In genomic region chrX:162049616-162050015, GRCm38 (mm10) we compare ENCODE assay signal across 17 mouse cellular contexts.
"Had no signal": no experiment of that assay in that cellular context is flagged by ENCODE, and none has a peak within 500 bp of the region (broad histone marks: within the 10 kb centered on the region; RNA-seq: fewer than 3 reads in every experiment).

No protein-coding gene starts in this region.

- H3K4me1 ChIP-seq: liver, embryonic 12.5 days; liver, embryonic 15.5 days; midbrain, embryonic 12.5 days; midbrain, embryonic 15.5 days; neural tube, embryonic 12.5 days; neural tube, embryonic 15.5 days had no signal

- H3K27ac ChIP-seq: kidney, postnatal 0 days; left cerebral cortex, adult 2 months; liver, embryonic 12.5 days; liver, embryonic 15.5 days; macrophage; midbrain, embryonic 12.5 days; midbrain, embryonic 15.5 days; neural tube, embryonic 12.5 days; neural tube, embryonic 15.5 days; stomach, postnatal 0 days had no signal

- DNase-seq: layer of hippocampus, postnatal 36 days; lung, adult 18-20 months; lung, postnatal 14 days; right cerebral cortex, adult 18-20 months; right cerebral cortex, postnatal 14 days; right cerebral cortex, postnatal 4 days; thymus, postnatal 25 days had no signal

- H3K4me3 ChIP-seq: left cerebral cortex, adult 2 months; liver, embryonic 12.5 days; liver, embryonic 15.5 days; midbrain, embryonic 12.5 days; midbrain, embryonic 15.5 days; neural tube, embryonic 12.5 days; neural tube, embryonic 15.5 days had no signal

- H3K27me3 ChIP-seq: neural tube, embryonic 12.5 days had no signal

- H3K36me3 ChIP-seq: liver, embryonic 12.5 days; liver, embryonic 15.5 days; midbrain, embryonic 12.5 days; midbrain, embryonic 15.5 days; neural tube, embryonic 12.5 days; neural tube, embryonic 15.5 days had no signal
